Mouse (Mus musculus) liver, embryonic 13.5 days (tissue): Measurements from ENCODE around the gene Kcns3. TPM values are rescaled to one million over a fixed set of nuclear protein-coding genes. Genes with fewer than 3 reads are reported as not detected.
A peak's percentile ranks its signal among the peaks of the same experiment; 100 is the strongest.

Source experiments
- ATAC-seq: fragments of 200-750 bp; cut with Nextera tagmentation; 2 replicates; pipeline ENCODE4 v1.8.0; 2017; ENCODE audit warnings: low read depth, mild to moderate bottlenecking, moderate number of reproducible peaks, moderate library complexity
- DNase-seq: peaks from one replicate; pipeline ENCODE4 v3.0.0; 2022
- H3K27ac ChIP-seq: fragments of 300-500 bp; sonication (generic); 2 replicates; pipeline ENCODE4 v1.5.1; 2015; ENCODE audit warnings: moderate library complexity, mild to moderate bottlenecking, inconsistent platforms
- H3K27me3 ChIP-seq: fragments of 300-500 bp; sonication (generic); 2 replicates; pipeline ENCODE4 v1.6.1; 2015; ENCODE audit warnings: mild to moderate bottlenecking, inconsistent platforms
- H3K36me3 ChIP-seq: fragments of 300-500 bp; sonication (generic); 2 replicates; pipeline ENCODE4 v1.6.1; 2015; ENCODE audit warnings: mild to moderate bottlenecking, inconsistent platforms
- H3K4me1 ChIP-seq: fragments of 300-500 bp; sonication (generic); replicated peaks from 2 replicates; pipeline ENCODE4 v1.6.1; 2015; ENCODE audit warnings: inconsistent platforms
- H3K4me2 ChIP-seq: fragments of 300-500 bp; sonication (generic); 2 replicates; pipeline ENCODE4 v1.6.1; 2015; ENCODE audit warnings: inconsistent platforms, mild to moderate bottlenecking, moderate library complexity
- H3K4me3 ChIP-seq: fragments of 300-500 bp; sonication (generic); replicated peaks from 2 replicates; pipeline ENCODE4 v1.5.1; 2015; ENCODE audit warnings: mild to moderate bottlenecking, inconsistent platforms
- H3K9ac ChIP-seq: fragments of 300-500 bp; sonication (generic); 2 replicates; pipeline ENCODE4 v1.6.1; 2015; ENCODE audit warnings: mild to moderate bottlenecking, inconsistent platforms
- H3K9me3 ChIP-seq: fragments of 300-500 bp; sonication (generic); replicated peaks from 2 replicates; pipeline ENCODE4 v1.6.1; 2016; ENCODE audit warnings: inconsistent platforms
- WGBS: fragments of 180-500 bp; shearing (Covaris S2); methylation state at CpG from one replicate; pipeline ENCODE4 v1.1.7; 2015; ENCODE audit not compliant: insufficient replicate concordance; 5-methylcytosine and 5-hydroxymethylcytosine counted together
- polyA plus RNA-seq: library from polyadenylated mRNA; unstranded; fragments of >200 nt; fragmentation: Nextera tagmentation; extraction: Ambion mirVana; gene quantifications from 2 replicates; pipeline ENCODE4 v1.2.1, GENCODE M21; 2015

The Kcns3 gene
- 0.17 TPM in 2 replicates for polyA plus RNA-seq

DNA sequence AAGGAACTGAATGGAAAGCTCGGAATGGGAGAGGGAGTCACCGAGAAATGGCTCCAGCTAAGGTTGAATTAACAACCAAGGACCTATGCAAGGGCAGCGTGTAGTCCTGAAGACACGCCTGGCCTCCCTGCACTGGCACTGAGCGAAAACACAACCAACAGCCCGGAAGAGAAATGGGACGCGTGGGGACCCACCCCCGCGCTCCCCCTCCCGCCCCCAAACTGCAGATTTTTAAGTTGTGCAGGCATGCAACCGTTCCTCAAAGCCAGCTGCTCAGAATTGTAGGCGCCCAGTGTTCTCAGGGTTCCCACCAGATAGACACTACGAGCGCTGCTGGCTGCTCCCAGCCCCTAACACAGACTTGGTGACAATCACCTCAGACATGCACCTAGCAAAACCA is at the start of gene Kcns3:
Gene Kcns3 (minus strand): TSS at position 42 of the 400 bp plus-strand sequence.
- DNase-seq (no peak), ATAC-seq (no peak)
- Histone ChIP-seq H3K4me1 (peaks cover 3% of the 10 kb centered on the region; the same call in 1 of the 2 replicates), H3K27me3 (peaks cover 61% of the 10 kb centered on the region), H3K4me2 (peak within 1 kb of the TSS; percentile 63), H3K27ac (no peak within 1 kb of the TSS), H3K4me3 (peak within 1 kb of the TSS; percentile 49), H3K9ac (no peak within 1 kb of the TSS; the same call in 1 of the 2 replicates), H3K9me3 (no peaks in the 10 kb centered on the region), H3K36me3 (no peaks in the 10 kb centered on the region)
- 16% methylated on average over 15 of the region's 15 CpGs for WGBS

DNA sequence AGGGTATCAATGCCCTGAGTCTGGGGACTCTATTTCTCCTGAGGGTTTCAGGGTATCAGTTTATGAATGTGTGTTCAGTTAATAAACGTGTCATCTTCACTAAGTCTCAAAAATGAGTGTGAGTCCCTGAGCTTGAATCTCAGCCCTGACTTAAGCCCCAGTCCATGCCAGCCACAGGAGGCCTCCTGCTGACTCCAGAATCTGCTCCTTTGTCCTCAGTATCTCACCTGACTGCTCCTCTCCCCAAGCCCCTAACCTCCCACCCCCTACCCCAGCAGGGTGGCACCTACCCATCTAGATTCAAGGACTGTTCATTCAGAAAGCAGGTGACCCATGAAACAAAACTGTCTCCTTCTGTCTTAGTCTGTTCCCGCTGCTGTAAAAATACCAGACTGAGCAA is 47.7 kb upstream of the Kcns3 start:
- Histone ChIP-seq H3K36me3 (no peaks in the 10 kb centered on the region), H3K9ac (no peak overlapping the region), H3K27me3 (no peaks in the 10 kb centered on the region), H3K9me3 (no peaks in the 10 kb centered on the region), H3K4me2 (no peak overlapping the region), H3K27ac (no peak overlapping the region), H3K4me1 (no peaks in the 10 kb centered on the region), H3K4me3 (no peak overlapping the region)
- WGBS: 59% methylated on average over 2 of the region's 2 CpGs
- ATAC-seq (no peak), DNase-seq (no peak)

DNA sequence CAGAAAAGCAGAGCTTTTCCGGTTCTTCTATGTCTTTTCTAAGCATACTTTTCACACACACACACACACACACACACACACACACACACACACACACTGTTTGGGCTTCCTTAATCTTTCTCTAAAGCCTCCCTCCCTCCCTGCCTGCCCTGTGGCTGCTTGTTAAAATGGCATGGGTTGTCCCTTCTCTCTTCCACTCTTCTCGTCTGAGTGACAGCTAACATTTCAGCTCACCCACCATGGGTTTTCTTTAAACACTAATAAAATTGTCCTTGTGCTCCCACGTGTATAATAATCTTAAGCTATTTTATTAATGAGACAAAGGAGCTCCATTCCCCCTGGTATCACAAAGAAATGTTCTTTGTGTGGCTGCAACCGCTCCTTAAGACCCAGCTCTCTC is 47.2 kb upstream of the Kcns3 start:
- no peaks in the 10 kb centered on the region for H3K36me3 ChIP-seq
- H3K9ac ChIP-seq: no peak overlapping the region
- no peak overlapping the region for H3K4me3 ChIP-seq
- ATAC-seq (no peak), DNase-seq (no peak)
- no peaks in the 10 kb centered on the region for H3K27me3 ChIP-seq
- no peaks in the 10 kb centered on the region for H3K4me1 ChIP-seq
- H3K9me3 ChIP-seq: no peaks in the 10 kb centered on the region
- H3K27ac ChIP-seq: no peak overlapping the region
- WGBS: 44% methylated on average over 4 of the region's 4 CpGs
- H3K4me2 ChIP-seq: no peak overlapping the region

- 0 out of 2 replicates have a peak overlapping the region, but pooled peaks have one; percentile 26 for H3K4me2 ChIP-seq
- no peaks in the 10 kb centered on the region for H3K36me3 ChIP-seq
- DNase-seq (no peak), ATAC-seq (no peak)
- no peak overlapping the region for H3K27ac ChIP-seq
- no peaks in the 10 kb centered on the region for H3K27me3 ChIP-seq
- WGBS: 23% methylated on average over 5 of the region's 5 CpGs
- no peak overlapping the region for H3K4me3 ChIP-seq
- H3K9ac ChIP-seq: no peak overlapping the region
- no peaks in the 10 kb centered on the region for H3K9me3 ChIP-seq
- H3K4me1 ChIP-seq: no peaks in the 10 kb centered on the region
Observed at GRCm38 (mm10) chr12:11196830-11197229, 46.0 kb upstream of the Kcns3 start.

DNA sequence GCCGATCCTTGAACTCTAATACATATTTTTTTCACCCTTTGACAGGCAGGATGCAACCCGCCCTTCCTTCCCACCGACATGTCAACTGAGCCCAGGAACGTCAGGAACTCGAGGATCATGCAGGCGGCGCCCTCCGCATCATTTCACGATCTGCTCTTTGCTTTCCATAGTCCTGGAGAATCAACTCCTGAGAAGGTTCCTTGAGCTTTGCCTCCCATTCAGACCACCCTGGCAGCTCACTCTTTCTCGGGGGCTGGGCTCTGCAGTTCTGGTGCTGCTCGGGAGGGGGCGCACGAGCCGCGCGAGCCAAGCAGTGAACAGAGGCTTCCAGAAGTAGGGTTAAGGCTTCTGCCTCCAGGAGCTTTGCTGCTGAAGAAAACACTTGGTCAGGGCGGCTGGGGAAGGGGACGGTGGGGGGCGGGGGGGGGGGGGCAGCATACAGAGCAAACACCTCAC is 45.3 kb upstream of the Kcns3 start:
- ATAC-seq: no peak
- Histone ChIP-seq H3K27ac (no peak overlapping the region), H3K36me3 (no peaks in the 10 kb centered on the region), H3K4me1 (no peaks in the 10 kb centered on the region), H3K4me2 (peak overlapping the region; percentile 26), H3K4me3 (no peak overlapping the region), H3K27me3 (no peaks in the 10 kb centered on the region), H3K9ac (no peak overlapping the region), H3K9me3 (no peaks in the 10 kb centered on the region)
- peak; percentile 20 for DNase-seq
- WGBS: 5% methylated on average over 19 of the region's 19 CpGs

DNA sequence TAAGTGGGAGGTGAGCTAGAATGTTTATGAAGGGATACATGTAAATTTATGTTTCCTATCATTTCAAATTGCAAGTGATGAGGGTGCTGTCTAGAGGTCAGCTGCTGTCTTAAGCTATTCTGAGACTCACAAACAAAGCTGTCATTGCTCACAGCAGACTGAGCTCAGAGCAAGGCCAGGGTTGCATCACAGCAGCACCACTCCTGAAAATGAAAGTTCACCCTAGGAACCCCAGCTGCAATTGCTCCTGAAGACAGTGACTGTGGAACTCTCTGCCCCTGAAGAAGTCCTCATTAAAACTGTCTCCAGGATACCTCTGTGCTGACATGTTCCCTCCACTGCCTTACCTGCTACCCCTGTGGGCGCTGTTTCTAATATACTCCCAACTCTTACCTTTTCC is 44.2 kb upstream of the Kcns3 start:
- ATAC-seq (no peak), DNase-seq (no peak)
- 72% methylated on average over 1 of the region's 1 CpGs for WGBS
- no peak overlapping the region for H3K4me3 ChIP-seq
- no peaks in the 10 kb centered on the region for H3K27me3 ChIP-seq
- H3K9me3 ChIP-seq: no peaks in the 10 kb centered on the region
- H3K36me3 ChIP-seq: no peaks in the 10 kb centered on the region
- no peak overlapping the region for H3K4me2 ChIP-seq
- H3K4me1 ChIP-seq: no peaks in the 10 kb centered on the region
- H3K9ac ChIP-seq: no peak overlapping the region
- no peak overlapping the region for H3K27ac ChIP-seq

GRCm38 (mm10) chr12:11178486-11179154 is 27.8 kb upstream of the Kcns3 start:
- DNase-seq (peak; percentile 34), ATAC-seq (peak; percentile 61)
- no peak overlapping the region for H3K9ac ChIP-seq
- no peak overlapping the region for H3K27ac ChIP-seq
- WGBS: 17% methylated on average over 11 of the region's 11 CpGs
- no peaks in the 10 kb centered on the region for H3K9me3 ChIP-seq
- H3K4me2 ChIP-seq: 0 out of 2 replicates have a peak overlapping the region, but pooled peaks have one; percentile 19
- no peaks in the 10 kb centered on the region for H3K36me3 ChIP-seq
- no peak overlapping the region for H3K4me3 ChIP-seq
- H3K27me3 ChIP-seq: no peaks in the 10 kb centered on the region
- no peaks in the 10 kb centered on the region for H3K4me1 ChIP-seq

DNA sequence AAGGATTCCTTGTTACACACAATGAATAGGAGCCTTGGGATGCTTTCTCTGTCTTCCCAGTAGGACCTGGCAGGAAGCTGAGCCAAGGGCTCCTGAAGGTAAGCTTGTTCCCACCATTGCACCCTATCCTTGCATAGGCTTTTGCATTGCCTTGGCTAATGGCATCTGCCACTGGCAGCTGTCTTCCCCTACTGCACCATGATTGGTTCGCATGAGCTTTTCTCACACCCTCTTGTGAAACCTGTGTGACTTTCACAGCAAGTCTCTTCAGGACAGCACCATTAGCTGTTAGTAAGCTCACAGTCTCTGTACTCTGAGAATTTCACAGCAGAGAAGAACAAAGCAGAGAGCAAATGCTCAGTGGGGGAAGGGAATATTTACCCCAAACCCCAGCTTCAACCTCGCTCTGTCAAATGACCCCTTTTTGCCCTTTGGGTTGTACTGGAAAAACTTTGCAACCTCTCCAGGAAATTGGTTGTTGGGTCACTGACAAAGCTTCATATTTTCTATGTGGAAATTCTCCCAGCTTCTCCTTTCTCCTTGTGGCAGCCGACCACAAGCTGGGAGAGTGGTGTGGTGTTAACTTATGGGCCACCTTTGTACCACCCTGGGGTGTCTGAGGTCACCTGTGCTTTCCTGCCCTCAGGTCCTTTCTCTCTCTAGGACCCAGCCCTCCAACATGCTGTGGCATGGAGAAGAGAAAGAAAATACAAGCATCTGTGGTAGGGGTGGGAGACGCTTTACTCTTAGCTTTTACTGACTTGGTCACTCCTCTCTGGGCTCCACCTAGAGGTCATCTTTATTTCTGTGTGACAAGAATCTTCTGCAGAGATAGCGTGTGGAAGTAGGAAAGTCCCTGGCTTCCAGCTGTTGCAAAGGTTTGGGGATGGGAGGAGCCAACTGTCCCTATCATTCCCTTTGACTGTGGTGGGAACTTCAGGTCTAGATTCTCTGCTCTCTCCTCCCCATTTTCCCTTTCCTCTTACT is 26.8 kb upstream of the Kcns3 start:
- H3K27ac ChIP-seq: no peak overlapping the region
- no peaks in the 10 kb centered on the region for H3K9me3 ChIP-seq
- no peaks in the 10 kb centered on the region for H3K27me3 ChIP-seq
- H3K4me3 ChIP-seq: no peak overlapping the region
- no peaks in the 10 kb centered on the region for H3K4me1 ChIP-seq
- no peak overlapping the region for H3K4me2 ChIP-seq
- H3K9ac ChIP-seq: no peak overlapping the region
- WGBS: 20% methylated on average over 5 of the region's 5 CpGs
- H3K36me3 ChIP-seq: no peaks in the 10 kb centered on the region
- ATAC-seq (no peak), DNase-seq (no peak)

DNA sequence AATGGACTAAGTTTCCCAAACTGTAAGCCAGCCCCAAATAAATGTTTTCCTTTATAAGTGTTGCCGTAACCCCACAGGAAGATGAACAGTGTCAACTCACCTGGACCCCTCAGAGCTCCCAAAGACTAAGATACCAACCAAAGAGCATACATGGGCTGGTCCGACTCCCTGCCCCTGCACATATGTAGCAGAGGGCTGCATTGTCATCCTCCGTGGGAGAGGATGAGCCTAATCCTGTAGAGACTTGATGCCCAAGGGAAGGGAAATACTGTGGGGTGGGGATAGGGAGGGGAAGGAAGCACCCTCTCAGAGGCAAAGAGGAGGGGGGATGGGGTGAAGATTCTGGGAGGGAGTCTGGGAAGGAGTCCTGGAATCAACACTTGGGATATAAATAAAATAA is 7.8 kb upstream of the Kcns3 start:
- no peak overlapping the region for H3K4me3 ChIP-seq
- H3K27me3 ChIP-seq: 0 out of 2 replicates have a peak, but pooled peaks cover 1% of the 10 kb centered on the region
- ATAC-seq: no peak
- no peaks in the 10 kb centered on the region for H3K36me3 ChIP-seq
- DNase-seq: no peak
- WGBS: 69% methylated on average over 3 of the region's 3 CpGs
- H3K9ac ChIP-seq: no peak overlapping the region
- no peak overlapping the region for H3K4me2 ChIP-seq
- H3K27ac ChIP-seq: no peak overlapping the region
- no peaks in the 10 kb centered on the region for H3K9me3 ChIP-seq
- H3K4me1 ChIP-seq: no peaks in the 10 kb centered on the region

- Histone ChIP-seq H3K4me2 (no peak overlapping the region), H3K4me3 (no peak overlapping the region), H3K27me3 (peaks cover 31% of the 10 kb centered on the region), H3K9ac (no peak overlapping the region), H3K4me1 (peaks cover 3% of the 10 kb centered on the region; the same call in 1 of the 2 replicates), H3K27ac (no peak overlapping the region), H3K36me3 (no peaks in the 10 kb centered on the region), H3K9me3 (no peaks in the 10 kb centered on the region)
- 60% methylated on average over 1 of the region's 1 CpGs for WGBS
- DNase-seq (no peak), ATAC-seq (no peak)
Observed at GRCm38 (mm10) chr12:11155123-11155522, 4.3 kb upstream of the Kcns3 start.

- ATAC-seq: no peak
- H3K27ac ChIP-seq: no peak overlapping the region
- DNase-seq: no peak
Observed at GRCm38 (mm10) chr12:11153587-11153986, 2.7 kb upstream of the Kcns3 start.

More at GRCm38 (mm10) chr12:11153587-11153986, 2.7 kb upstream of the Kcns3 start:
- Histone ChIP-seq H3K9me3 (no peaks in the 10 kb centered on the region), H3K4me2 (no peak overlapping the region), H3K4me1 (peaks cover 3% of the 10 kb centered on the region; the same call in 1 of the 2 replicates), H3K4me3 (no peak overlapping the region), H3K36me3 (no peaks in the 10 kb centered on the region), H3K9ac (no peak overlapping the region), H3K27me3 (peaks cover 46% of the 10 kb centered on the region)
